Mouse (Mus musculus) myocyte (in vitro differentiated cells): ENCODE measurements around the gene Cacna1a.

Experiments
- CEBPB ChIP-seq: IDR thresholded peaks from 2 replicates; pipeline ENCODE4 v1.6.1; 2011; ENCODE audit warnings: mild to moderate bottlenecking, moderate library complexity; ENCODE audit not compliant: poor library complexity, insufficient read depth, severe bottlenecking
- E2F4 ChIP-seq: IDR thresholded peaks from one replicate; pipeline ENCODE4 v1.6.1; 2011; ENCODE audit warnings: mild to moderate bottlenecking, control low read depth, moderate library complexity; ENCODE audit not compliant: insufficient read depth
- MAX ChIP-seq: IDR thresholded peaks from one replicate; pipeline ENCODE4 v1.6.1; 2011; ENCODE audit warnings: low read depth, mild to moderate bottlenecking, control low read depth
- MYOD1 ChIP-seq, 3 experiments: IDR thresholded peaks; one replicate each; pipeline ENCODE4 v1.6.1; 2011; ENCODE audit warnings: control low read depth in 2 of 3, low read depth in 2 of 3, mild to moderate bottlenecking in 2 of 3, moderate library complexity in 1 of 3; ENCODE audit not compliant: insufficient read length in 2 of 3, control insufficient read depth in 1 of 3
- MYOG ChIP-seq, 3 experiments: IDR thresholded peaks; one replicate each; pipeline ENCODE4 v1.6.1; 2011; ENCODE audit warnings: control low read depth in 2 of 3, low read depth in 2 of 3, mild to moderate bottlenecking in 2 of 3; ENCODE audit not compliant: insufficient read length in 2 of 3, control insufficient read depth in 1 of 3, insufficient read depth in 1 of 3
- POLR2A ChIP-seq: IDR thresholded peaks from one replicate; pipeline ENCODE4 v1.6.1; 2011; ENCODE audit warnings: low read depth, mild to moderate bottlenecking, control low read depth, moderate library complexity; ENCODE audit not compliant: insufficient read length
- POLR2AphosphoS2 ChIP-seq: IDR thresholded peaks from one replicate; pipeline ENCODE4 v1.6.1; 2011; ENCODE audit warnings: low read depth, control low read depth; ENCODE audit not compliant: insufficient read length
- REST ChIP-seq: IDR thresholded peaks from one replicate; pipeline ENCODE4 v1.6.1; 2011; ENCODE audit warnings: mild to moderate bottlenecking, control low read depth, moderate library complexity; ENCODE audit not compliant: insufficient read depth, insufficient read length
- SRF ChIP-seq: IDR thresholded peaks from one replicate; pipeline ENCODE4 v1.6.1; 2011; ENCODE audit warnings: low read depth; ENCODE audit not compliant: control insufficient read depth, insufficient read length
- TCF12 ChIP-seq: IDR thresholded peaks from one replicate; pipeline ENCODE4 v1.6.1; 2011; ENCODE audit warnings: mild to moderate bottlenecking, control low read depth; ENCODE audit not compliant: poor library complexity, insufficient read depth, severe bottlenecking
- TCF3 ChIP-seq: IDR thresholded peaks from one replicate; pipeline ENCODE4 v1.6.1; 2011; ENCODE audit warnings: low read depth, control low read depth; ENCODE audit not compliant: insufficient read length
- USF1 ChIP-seq: IDR thresholded peaks from one replicate; pipeline ENCODE4 v1.6.1; 2011; ENCODE audit warnings: low read depth, mild to moderate bottlenecking, control low read depth, moderate library complexity

GRCm38 (mm10) chr8:84635397-84636050 is 247.3 kb downstream of the Cacna1a start:
- TF ChIP-seq USF1: no peak
- no peak for TF ChIP-seq POLR2A
- no peak for TF ChIP-seq POLR2AphosphoS2
- no peak for TF ChIP-seq MYOD1 (IDR thresholded peaks at IDR 0.05; ENCODE audit: control insufficient read depth in 1 of 3, insufficient read length in 2 of 3, low read depth in 2 of 3)
- TF ChIP-seq CEBPB: no peak
- TF ChIP-seq REST: no peak
- no peak for TF ChIP-seq MAX
- no peak for TF ChIP-seq TCF12
- TF ChIP-seq E2F4: no peak
- no peak for TF ChIP-seq TCF3
- no peak for TF ChIP-seq MYOG (IDR thresholded peaks at IDR 0.05; ENCODE audit: control insufficient read depth in 1 of 3, insufficient read depth in 1 of 3, insufficient read length in 2 of 3, low read depth in 2 of 3)
- no peak for TF ChIP-seq SRF
